Mouse (Mus musculus): ENCODE results near the gene Grip2.

Gene Grip2

DNA sequence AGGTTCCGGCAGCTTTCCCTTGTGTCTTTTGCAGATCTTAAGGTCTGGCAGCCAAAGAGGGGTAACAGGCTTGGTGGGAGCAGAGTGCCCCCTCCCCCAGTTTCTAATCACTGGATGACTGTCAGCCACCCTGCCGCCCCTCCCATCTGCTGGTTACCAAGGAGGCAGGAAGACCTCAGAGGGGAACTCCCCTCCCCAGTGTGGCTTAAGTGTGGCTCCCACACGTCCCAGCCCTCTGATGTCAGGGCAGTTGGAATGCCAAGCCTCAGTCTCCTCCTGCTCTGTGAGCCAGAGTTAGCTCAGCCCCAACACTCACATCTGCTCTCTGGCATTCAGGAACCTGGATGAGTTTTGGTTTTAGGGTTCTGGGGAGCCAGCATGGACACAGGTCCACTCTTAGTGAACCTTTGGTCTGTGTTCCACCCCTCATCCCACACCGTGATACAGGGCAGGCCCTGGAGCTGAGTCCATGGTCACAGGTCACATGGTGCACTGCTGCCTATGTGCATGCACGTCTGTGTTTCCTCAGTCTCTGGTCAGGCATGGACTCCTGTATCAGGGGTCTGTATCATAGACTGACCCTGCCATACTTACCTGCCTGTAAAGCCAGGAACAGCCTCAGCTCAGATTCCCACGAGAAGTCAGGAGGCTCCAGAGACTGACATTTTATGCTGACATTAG is 98.0 kb downstream of the Grip2 start:
- H3K36me3 ChIP-seq (ENCODE audit: control insufficient read depth, insufficient read depth, low read length, poor library complexity, severe bottlenecking), result peaks cover 16% of the 10 kb centered on the region

GRCm38 (mm10) chr6:91727361-91727760 is 99.7 kb downstream of the Grip2 start:
- Histone ChIP-seq H3K36me3 (ENCODE audit: control insufficient read depth, insufficient read depth, low read length, poor library complexity, severe bottlenecking) (peaks cover 16% of the 10 kb centered on the region), H3K27me3 (ENCODE audit: control insufficient read depth, insufficient read depth, low read length, poor library complexity, severe bottlenecking) (no peaks in the 10 kb centered on the region)
- no peak for DNase-seq (ENCODE audit: low read depth, low spot score)

More for the DNA sequence above, 98.0 kb downstream of the Grip2 start:
- H3K27me3 ChIP-seq (ENCODE audit: control insufficient read depth, insufficient read depth, low read length, poor library complexity, severe bottlenecking), result no peaks in the 10 kb centered on the region
- DNase-seq (ENCODE audit: low read depth, low spot score), result no peak

DNA sequence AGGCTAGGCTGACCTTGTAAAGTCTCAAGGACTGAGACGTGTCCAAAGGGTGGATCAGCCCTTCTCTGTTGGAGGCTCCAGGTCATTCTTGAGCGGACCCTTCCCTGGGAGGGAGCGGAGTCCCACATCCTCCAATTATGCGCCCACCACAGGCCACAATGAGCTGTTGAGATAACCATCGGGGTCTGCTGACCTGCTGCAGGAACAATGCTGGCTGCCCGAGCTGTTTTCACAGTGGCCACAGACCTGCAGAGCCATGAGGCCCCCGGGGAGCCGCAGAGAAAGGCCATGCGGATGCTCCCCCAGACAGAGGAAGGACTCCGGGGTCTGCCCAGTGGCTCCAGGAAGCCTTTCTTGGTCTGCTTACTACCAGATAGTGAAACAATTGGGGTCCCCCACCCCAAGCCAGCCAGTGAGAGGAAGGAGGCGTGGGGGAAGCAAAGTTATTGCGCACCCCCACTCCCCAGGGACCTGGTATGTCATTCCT is 105.8 kb downstream of the Grip2 start:
- H3K27me3 ChIP-seq (ENCODE audit: control insufficient read depth, insufficient read depth, low read length, poor library complexity, severe bottlenecking), result no peaks in the 10 kb centered on the region
- no peak for DNase-seq (ENCODE audit: low read depth, low spot score)
- H3K36me3 ChIP-seq (ENCODE audit: control insufficient read depth, insufficient read depth, low read length, poor library complexity, severe bottlenecking), result peaks cover 8% of the 10 kb centered on the region

- DNase-seq (ENCODE audit: low read depth, low spot score), result no peak
- peaks cover 6% of the 10 kb centered on the region; the same call in 1 of the 2 replicates for H3K36me3 ChIP-seq (ENCODE audit: control insufficient read depth, insufficient read depth, low read length, poor library complexity, severe bottlenecking)
- H3K27me3 ChIP-seq (ENCODE audit: control insufficient read depth, insufficient read depth, low read length, poor library complexity, severe bottlenecking), result no peaks in the 10 kb centered on the region
These were observed 106.3 kb downstream of the Grip2 start for GRCm38 (mm10) chr6:91720588-91721214.

GRCm38 (mm10) chr6:91719865-91720533 is 107.1 kb downstream of the Grip2 start:
- Histone ChIP-seq H3K27me3 (ENCODE audit: control insufficient read depth, insufficient read depth, low read length, poor library complexity, severe bottlenecking) (no peaks in the 10 kb centered on the region), H3K36me3 (ENCODE audit: control insufficient read depth, insufficient read depth, low read length, poor library complexity, severe bottlenecking) (peaks cover 6% of the 10 kb centered on the region; the same call in 1 of the 2 replicates)
- DNase-seq (ENCODE audit: low read depth, low spot score), result no peak

DNA sequence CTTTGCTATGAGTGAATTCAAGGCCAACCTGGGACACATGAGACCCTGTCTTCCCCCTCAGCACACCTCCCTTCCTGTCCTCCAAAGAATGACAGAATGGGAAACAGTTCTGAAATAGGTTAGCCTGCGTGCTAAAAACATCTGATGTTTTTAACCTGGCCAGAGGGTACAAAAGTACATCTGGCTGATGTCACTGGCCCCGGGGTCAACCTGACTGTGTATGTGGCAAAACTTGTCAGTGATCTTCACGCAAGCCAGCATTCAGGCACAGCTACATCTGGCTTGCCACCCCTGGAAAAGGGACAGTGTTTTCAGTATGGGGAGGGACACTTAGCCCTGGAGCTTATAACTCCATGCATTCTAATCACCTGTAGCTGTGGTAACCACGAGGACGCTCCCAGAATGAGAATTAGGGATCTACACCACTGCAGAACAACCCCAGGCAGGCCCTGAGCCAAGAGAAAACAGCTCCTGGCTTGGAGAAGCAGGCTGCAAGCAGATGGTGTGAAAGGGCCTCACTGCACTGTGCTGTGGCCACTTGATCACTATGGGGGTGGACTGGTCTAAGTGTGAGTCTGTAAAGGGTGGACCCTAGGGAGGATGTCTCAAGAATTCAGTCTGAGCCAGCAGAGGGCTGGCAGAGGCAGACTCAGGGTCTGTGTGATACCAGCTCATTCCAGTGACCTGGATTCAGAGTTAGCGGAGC is 107.9 kb downstream of the Grip2 start:
- DNase-seq (ENCODE audit: low read depth, low spot score), result no peak
- H3K36me3 ChIP-seq (ENCODE audit: control insufficient read depth, insufficient read depth, low read length, poor library complexity, severe bottlenecking), result no peaks in the 10 kb centered on the region
- no peaks in the 10 kb centered on the region for H3K27me3 ChIP-seq (ENCODE audit: control insufficient read depth, insufficient read depth, low read length, poor library complexity, severe bottlenecking)

- Histone ChIP-seq H3K27me3 (ENCODE audit: control insufficient read depth, insufficient read depth, low read length, poor library complexity, severe bottlenecking) (no peaks in the 10 kb centered on the region), H3K36me3 (ENCODE audit: control insufficient read depth, insufficient read depth, low read length, poor library complexity, severe bottlenecking) (no peaks in the 10 kb centered on the region)
- DNase-seq (ENCODE audit: low read depth, low spot score), result no peak
These were observed 108.4 kb downstream of the Grip2 start for GRCm38 (mm10) chr6:91718603-91719002.

DNA sequence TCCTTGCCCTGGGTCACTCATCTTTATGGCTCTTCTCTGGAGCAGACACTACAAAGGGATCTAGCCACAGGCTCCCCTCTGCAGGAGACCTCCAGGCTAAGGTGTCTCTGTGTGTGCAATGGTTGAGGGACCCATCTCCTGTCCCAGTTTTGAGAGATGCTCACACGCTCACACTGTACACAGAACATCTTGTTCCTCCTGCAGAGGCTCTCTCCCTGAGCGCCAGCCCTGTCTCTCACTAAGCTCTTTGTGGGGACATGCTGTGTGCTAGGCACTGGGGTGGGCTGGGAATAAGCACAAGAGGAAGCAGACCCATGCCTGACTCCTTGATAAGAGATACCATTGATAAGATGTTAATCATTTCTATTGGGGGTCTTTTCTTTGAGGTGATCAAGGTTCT is 109.0 kb downstream of the Grip2 start:
- Histone ChIP-seq H3K36me3 (ENCODE audit: control insufficient read depth, insufficient read depth, low read length, poor library complexity, severe bottlenecking) (no peaks in the 10 kb centered on the region), H3K27me3 (ENCODE audit: control insufficient read depth, insufficient read depth, low read length, poor library complexity, severe bottlenecking) (no peaks in the 10 kb centered on the region)
- DNase-seq (ENCODE audit: low read depth, low spot score), result no peak

GRCm38 (mm10) chr6:91715988-91716810 is 110.9 kb downstream of the Grip2 start:
- Histone ChIP-seq H3K36me3 (ENCODE audit: control insufficient read depth, insufficient read depth, low read length, poor library complexity, severe bottlenecking) (no peaks in the 10 kb centered on the region), H3K27me3 (ENCODE audit: control insufficient read depth, insufficient read depth, low read length, poor library complexity, severe bottlenecking) (no peaks in the 10 kb centered on the region)
- DNase-seq (ENCODE audit: low read depth, low spot score), result peak; percentile 12

GRCm38 (mm10) chr6:91715023-91715422 is 112.0 kb downstream of the Grip2 start:
- Histone ChIP-seq H3K27me3 (ENCODE audit: control insufficient read depth, insufficient read depth, low read length, poor library complexity, severe bottlenecking) (no peaks in the 10 kb centered on the region), H3K36me3 (ENCODE audit: control insufficient read depth, insufficient read depth, low read length, poor library complexity, severe bottlenecking) (no peaks in the 10 kb centered on the region)
- no peak for DNase-seq (ENCODE audit: low read depth, low spot score)

DNA sequence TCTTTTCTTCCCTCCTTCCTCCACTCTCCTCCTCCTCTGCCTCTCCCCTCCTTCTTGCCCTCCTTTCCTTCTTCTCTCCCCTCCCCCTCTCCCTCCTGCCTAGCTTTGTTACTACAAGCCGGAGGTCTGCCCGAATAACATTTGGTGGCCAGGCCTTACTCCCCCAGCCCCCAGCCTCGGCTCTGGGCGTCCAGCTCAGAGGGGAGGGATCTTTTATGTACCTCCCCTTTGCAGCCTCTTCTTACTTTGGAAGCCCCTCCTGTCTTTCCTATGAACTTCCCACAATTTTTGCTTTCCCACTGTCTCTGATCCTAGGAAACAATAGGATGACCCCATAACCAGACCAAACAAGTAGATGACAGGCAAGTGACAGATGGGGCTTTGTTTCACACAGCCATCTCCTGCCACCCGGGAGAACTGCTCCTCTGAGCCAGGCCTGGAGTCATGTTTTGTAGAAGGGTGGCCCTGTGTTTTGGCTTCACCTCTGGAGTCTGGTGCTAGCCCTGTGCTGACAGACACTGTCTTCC is 113.6 kb downstream of the Grip2 start:
- Histone ChIP-seq H3K36me3 (ENCODE audit: control insufficient read depth, insufficient read depth, low read length, poor library complexity, severe bottlenecking) (no peaks in the 10 kb centered on the region), H3K27me3 (ENCODE audit: control insufficient read depth, insufficient read depth, low read length, poor library complexity, severe bottlenecking) (no peaks in the 10 kb centered on the region)
- DNase-seq (ENCODE audit: low read depth, low spot score), result no peak

GRCm38 (mm10) chr6:91712855-91713331 is 114.2 kb downstream of the Grip2 start:
- Histone ChIP-seq H3K36me3 (ENCODE audit: control insufficient read depth, insufficient read depth, low read length, poor library complexity, severe bottlenecking) (no peaks in the 10 kb centered on the region; the same call in 1 of the 2 replicates), H3K27me3 (ENCODE audit: control insufficient read depth, insufficient read depth, low read length, poor library complexity, severe bottlenecking) (no peaks in the 10 kb centered on the region)
- peak; percentile 53 for DNase-seq (ENCODE audit: low read depth, low spot score)

DNA sequence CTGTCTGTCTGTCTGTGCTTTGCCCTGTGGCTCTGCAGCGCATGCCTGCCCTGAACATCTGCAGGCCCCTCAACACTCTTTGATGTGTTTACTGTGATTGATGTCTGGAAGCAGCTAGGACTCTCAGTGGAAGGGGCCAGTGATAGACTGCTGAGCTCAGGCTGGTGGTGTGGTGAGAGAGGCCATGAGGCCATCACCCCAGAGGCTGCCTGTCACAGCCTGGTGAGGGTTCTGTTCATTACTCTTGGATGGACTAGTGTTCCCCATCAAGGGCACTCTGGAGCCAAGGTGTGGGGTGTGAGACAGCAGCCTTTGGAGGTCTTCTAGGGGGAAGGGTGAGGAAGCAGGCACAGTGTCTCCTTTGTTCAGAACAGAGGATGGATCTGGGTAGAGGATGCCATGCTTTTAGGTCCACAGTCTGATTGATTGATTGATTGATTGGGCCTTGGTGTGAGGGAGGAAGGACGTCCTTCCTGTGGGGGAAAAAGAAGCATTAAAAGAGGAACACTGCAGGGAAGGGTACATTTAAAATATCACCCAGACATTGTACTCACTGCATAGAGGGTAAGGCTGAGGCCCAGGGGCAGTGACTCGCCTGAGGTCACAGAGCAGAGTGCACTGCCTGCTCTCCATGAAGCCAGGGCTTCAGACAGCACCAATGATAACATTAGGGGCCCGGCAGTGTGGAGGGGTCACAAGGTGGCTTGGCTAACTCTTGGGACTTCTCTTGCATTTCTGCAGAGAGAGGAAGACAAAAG is 114.8 kb downstream of the Grip2 start:
- no peak for DNase-seq (ENCODE audit: low read depth, low spot score)
- H3K27me3 ChIP-seq (ENCODE audit: control insufficient read depth, insufficient read depth, low read length, poor library complexity, severe bottlenecking), result no peaks in the 10 kb centered on the region
- peaks cover 1% of the 10 kb centered on the region; the same call in 1 of the 2 replicates for H3K36me3 ChIP-seq (ENCODE audit: control insufficient read depth, insufficient read depth, low read length, poor library complexity, severe bottlenecking)

Data from splenic B cell, adult 2 months (primary cell).